Mouse (Mus musculus) pancreas, adult 10 weeks (tissue): Measurements from ENCODE around the gene Rnf115. TPM values are rescaled to one million over a fixed set of nuclear protein-coding genes. Genes with fewer than 3 reads are reported as not detected.

Experiments
- polyA plus RNA-seq: library from polyadenylated mRNA; stranded (reverse); fragments of 350-450 nt; fragmentation: Illumina TruSeq; extraction: RNeasy Lipid Tissue Mini Kit (QIAGEN cat#74804); gene quantifications from one replicate; pipeline ENCODE4 v1.2.3, GENCODE M21; 2015; ENCODE audit warnings: low read depth, low replicate concordance; ENCODE audit not compliant: insufficient read depth

The Rnf115 gene
- polyA plus RNA-seq, result 5.8 TPM

GRCm38 (mm10) chr3:96727343-96727827, at the start of gene Rnf115, which contains the start of gene Polr3c:
Gene Rnf115, plus strand, starts transcription at chr3:96727664.
Gene Polr3c, minus strand, starts transcription at chr3:96727628.

GRCm38 (mm10) chr3:96696198-96696765, 31.2 kb upstream of the Rnf115 start, which contains the start of gene Pias3:
Gene Pias3, plus strand, starts transcription at chr3:96696384.

GRCm38 (mm10) chr3:96707903-96708683, 19.4 kb upstream of the Rnf115 start, which contains the start of gene Nudt17:
Gene Nudt17, minus strand, starts transcription at chr3:96708562.

GRCm38 (mm10) chr3:96828984-96829383, 101.5 kb downstream of the Rnf115 start, which contains the start of the genes Pdzk1 and Cd160:
Gene Pdzk1, plus strand, starts transcription at chr3:96829284.
Gene Cd160, minus strand, starts transcription at chr3:96829351.

Other genes starting within 250 kb of the Rnf115 start
- gene Hfe2, start 202.5 kb upstream of the Rnf115 start, polyA plus RNA-seq, result not detected
- gene Txnip, start 169.7 kb upstream of the Rnf115 start, polyA plus RNA-seq, result 316 TPM
- not detected for gene Gm16253, start 150.7 kb upstream of the Rnf115 start, polyA plus RNA-seq
- 15.7 TPM for gene Polr3gl, start 133.5 kb upstream of the Rnf115 start, polyA plus RNA-seq
- gene Ankrd34a, start 131.0 kb upstream of the Rnf115 start, polyA plus RNA-seq, result not detected
- 7.0 TPM for gene Lix1l, start 126.5 kb upstream of the Rnf115 start, polyA plus RNA-seq
- 9.3 TPM for gene Rbm8a, start 97.7 kb upstream of the Rnf115 start, polyA plus RNA-seq
- gene Pex11b, start 92.3 kb upstream of the Rnf115 start, polyA plus RNA-seq, result 13.1 TPM
- not detected for gene Gm42957, start 92.2 kb upstream of the Rnf115 start, polyA plus RNA-seq
- gene Itga10, start 82.1 kb upstream of the Rnf115 start, polyA plus RNA-seq, result 3.6 TPM
- 0.31 TPM for gene Ankrd35, start 57.5 kb upstream of the Rnf115 start, polyA plus RNA-seq
- gene Pias3, start 31.3 kb upstream of the Rnf115 start, polyA plus RNA-seq, result 12.7 TPM
- 2.9 TPM for gene Nudt17, start 19.1 kb upstream of the Rnf115 start, polyA plus RNA-seq
- gene Polr3c, start within 50 bp of the Rnf115 start, polyA plus RNA-seq, result 6.0 TPM
- gene Pdzk1, start 101.6 kb downstream of the Rnf115 start, polyA plus RNA-seq, result not detected
- not detected for gene Cd160, start 101.7 kb downstream of the Rnf115 start, polyA plus RNA-seq
- gene Gja5, start 177.0 kb downstream of the Rnf115 start, polyA plus RNA-seq, result 3.8 TPM
- 4.3 TPM for gene Gpr89, start 177.7 kb downstream of the Rnf115 start, polyA plus RNA-seq
- gene Gja8, start 198.4 kb downstream of the Rnf115 start, polyA plus RNA-seq, result not detected